9 mouse cellular contexts compared by ENCODE assay signal in the genomic region with DNA sequence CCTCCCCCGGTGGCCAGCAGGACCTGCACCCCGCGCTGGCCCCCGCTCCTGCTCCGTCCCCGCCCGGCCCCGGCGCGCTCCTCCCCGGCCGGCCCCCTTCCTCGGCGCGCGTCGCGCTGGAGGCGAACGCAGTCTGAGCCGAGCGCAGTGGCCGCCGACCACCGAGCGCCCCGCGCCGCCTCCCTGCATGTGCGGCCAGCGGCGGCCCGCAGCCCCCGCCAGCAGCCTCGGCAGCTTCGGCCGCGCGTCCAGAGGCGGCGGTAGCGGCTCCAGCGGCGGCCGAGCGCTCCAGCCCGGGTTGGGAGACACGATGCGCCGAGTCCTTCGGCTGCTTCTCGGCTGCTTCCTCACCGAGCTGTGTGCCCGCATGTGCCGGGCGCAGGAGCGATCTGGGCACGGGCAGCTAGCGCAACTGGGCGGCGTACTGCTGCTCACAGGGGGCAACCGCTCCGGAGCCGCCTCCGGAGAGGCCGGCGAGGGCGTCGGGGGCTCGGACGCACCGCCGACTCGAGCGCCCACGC. TPM values are rescaled to one million over a fixed set of nuclear protein-coding genes. Genes with fewer than 3 reads are reported as not detected.
DNase-seq lines count a peak whose midpoint lies in the region; ATAC-seq and TF ChIP-seq lines count a peak whose summit lies in the region.
"Had no signal": no experiment of that assay in that cellular context is flagged by ENCODE, and none has a peak within 500 bp of the region (broad histone marks: within the 10 kb centered on the region; RNA-seq: fewer than 3 reads in every experiment).

No protein-coding gene starts in this region.

- H3K79me2 ChIP-seq in heart, adult 2 months (replicated peaks; ENCODE audit: control insufficient read depth, insufficient read depth, low read length), result no peaks in the 10 kb centered on the region

- no peak for TF ChIP-seq POLR2A in heart, adult 2 months (IDR thresholded peaks at IDR 0.05; ENCODE audit: insufficient read depth, low read depth, low read length)

- H3K27me3 ChIP-seq in heart, adult 2 months (ENCODE audit: control insufficient read depth, insufficient read depth, low read length), result peaks cover 8% of the 10 kb centered on the region
- peaks cover 90% of the 10 kb centered on the region for H3K27me3 ChIP-seq in E14TG2a.4 (ENCODE audit: insufficient read depth, low read length)
- H3K27me3 ChIP-seq in limb, embryonic 15.5 days, result peaks cover 90% of the 10 kb centered on the region
- H3K27me3 ChIP-seq in neural tube, embryonic 14.5 days (ENCODE audit: control insufficient read depth, insufficient read depth, low read length), result peaks cover 34% of the 10 kb centered on the region

- H3K9ac ChIP-seq in heart, adult 2 months (ENCODE audit: low read depth, low read length), result no peak overlapping the region
- H3K9ac ChIP-seq in limb, embryonic 15.5 days, result peak overlapping the region; percentile 29; the same call in 1 of the 2 replicates
- H3K9ac ChIP-seq in neural tube, embryonic 14.5 days (replicated peaks; ENCODE audit: low read depth, low read length), result peak overlapping the region; percentile 64

- H3K9me3 ChIP-seq in E14TG2a.4 (ENCODE audit: low read length), result no peaks in the 10 kb centered on the region
- H3K9me3 ChIP-seq in limb, embryonic 15.5 days, result no peaks in the 10 kb centered on the region
- no peaks in the 10 kb centered on the region for H3K9me3 ChIP-seq in neural tube, embryonic 14.5 days (ENCODE audit: control insufficient read depth, low read length)
- H3K9me3 ChIP-seq: G1E had no signal

- ATAC-seq in limb, embryonic 15.5 days (ENCODE audit: insufficient number of reproducible peaks, low FRiP score, low TSS enrichment, low read depth), result no peak
- peak; percentile 83 for ATAC-seq in neural tube, embryonic 14.5 days (ENCODE audit: low read depth)
- no peak for ATAC-seq in erythroblast, adult 5-6 weeks (replicated peaks; ENCODE audit: low FRiP score, poor library complexity, severe bottlenecking)

- peak; percentile 3 to 21 for DNase-seq in heart, adult 2 months
- DNase-seq in heart, adult 18-20 months, result no peak
- peak; percentile 70 for DNase-seq in embryo, embryonic 11 days
- DNase-seq in heart, postnatal 14 days, result peak; percentile 12 to 16

- peak overlapping the region; percentile 35 for H3K4me3 ChIP-seq in heart, adult 2 months
- H3K4me3 ChIP-seq in E14TG2a.4 (replicated peaks; ENCODE audit: low read length), result peak overlapping the region; percentile 79
- H3K4me3 ChIP-seq in limb, embryonic 15.5 days, result peak overlapping the region; percentile 56
- H3K4me3 ChIP-seq in neural tube, embryonic 14.5 days (ENCODE audit: low read depth, low read length), result peak overlapping the region; percentile 65

- no peak for TF ChIP-seq EP300 in heart, adult 2 months (IDR thresholded peaks at IDR 0.05; ENCODE audit: insufficient read depth, low read depth, low read length)

- H3K4me2 ChIP-seq in limb, embryonic 15.5 days, result peak overlapping the region; percentile 98
- H3K4me2 ChIP-seq in neural tube, embryonic 14.5 days (ENCODE audit: low read depth, low read length), result peak overlapping the region; percentile 94

- no peaks in the 10 kb centered on the region for H3K36me3 ChIP-seq in heart, adult 2 months (ENCODE audit: control insufficient read depth, insufficient read depth, low read length)
- no peaks in the 10 kb centered on the region for H3K36me3 ChIP-seq in E14TG2a.4 (ENCODE audit: insufficient read depth, low read length)
- H3K36me3 ChIP-seq in limb, embryonic 15.5 days, result no peaks in the 10 kb centered on the region
- no peaks in the 10 kb centered on the region for H3K36me3 ChIP-seq in neural tube, embryonic 14.5 days (ENCODE audit: control insufficient read depth, insufficient read depth, low read length)
- H3K36me3 ChIP-seq: G1E had no signal

- intact Hi-C loops in heart, adult 2 months (cut with DNase I), result no loop called here
- intact Hi-C loops in heart, postnatal 14 days (cut with DNase I), result loop anchor here (10.0 kb wide), 1 partner anchor 600 kb away; no protein-coding TSS in a partner anchor

- WGBS in heart, adult 2 months, result under 1% methylated on average over 76 of the region's 76 CpGs
- WGBS in limb, embryonic 15.5 days, result under 1% methylated on average over 75 of the region's 76 CpGs
- WGBS in neural tube, embryonic 14.5 days, result under 1% methylated on average over 64 of the region's 76 CpGs

- 0 out of 2 replicates have a peak, but pooled peaks cover 2% of the 10 kb centered on the region for H3K4me1 ChIP-seq in heart, adult 2 months (ENCODE audit: control insufficient read depth, insufficient read depth, low read length)
- H3K4me1 ChIP-seq in E14TG2a.4 (replicated peaks; ENCODE audit: low read depth, low read length), result peaks cover 28% of the 10 kb centered on the region
- H3K4me1 ChIP-seq in limb, embryonic 15.5 days, result peaks cover 20% of the 10 kb centered on the region
- peaks cover 10% of the 10 kb centered on the region; the same call in 1 of the 2 replicates for H3K4me1 ChIP-seq in neural tube, embryonic 14.5 days (ENCODE audit: control insufficient read depth, insufficient read depth, low read length)

- no peak overlapping the region for H3K27ac ChIP-seq in heart, adult 2 months
- no peak overlapping the region for H3K27ac ChIP-seq in limb, embryonic 15.5 days
- peak overlapping the region; percentile 39; the same call in 1 of the 2 replicates for H3K27ac ChIP-seq in neural tube, embryonic 14.5 days (ENCODE audit: low read depth, low read length)

- no peak for TF ChIP-seq CTCF in heart, adult 2 months (IDR thresholded peaks at IDR 0.05)
- no peak for TF ChIP-seq CTCF in E14TG2a.4 (conservative IDR thresholded peaks at IDR 0.05; ENCODE audit: low read length)

RNA-seq across cellular contexts. Expression of a gene that starts 0.4 kb away (rescaled TPM):
- not detected for total RNA-seq in heart, adult 2 months (2021)
- 0.09 and 0.25 TPM in 2 replicates for polyA plus RNA-seq in heart, adult 2 months (2012; rRNA removed)
- total RNA-seq in heart, adult 18-20 months (2021), result under 1 TPM; 0.10 to 0.23 TPM
- total RNA-seq in heart, postnatal 14 days (2021), result under 1 TPM in 1 of 2 experiments, not detected in 1; 0.07 TPM
- 0.88 and 1.1 TPM in 2 replicates for polyA plus RNA-seq in limb, embryonic 15.5 days (2015; fragmentation: Nextera tagmentation; extraction: Ambion mirVana)
- polyA plus RNA-seq in neural tube, embryonic 14.5 days (2014; fragmentation: Nextera tagmentation; extraction: Ambion mirVana), result 11.5 and 13.8 TPM in 2 replicates
- total RNA-seq in erythroblast, adult 5-6 weeks (2015; ENCODE audit: low replicate concordance), result not detected in 2 replicates
- total RNA-seq in erythroblast, adult 5-6 weeks (2017; ENCODE audit: low replicate concordance), result not detected in 2 replicates
- polyA plus RNA-seq: G1E had no signal

Comparison
In these comparisons a context has a peak if more than half of its experiments do, and no peak if none do; other contexts are left out.
1. DNase-seq: peak in heart, adult 2 months (2 of 2), embryo, embryonic 11 days (single experiment) and heart, postnatal 14 days (2 of 2); none in heart, adult 18-20 months (0 of 2).
2. Peak in every context shown above with its lines, with median percentiles within 50 percentile points of each other: H3K4me3 ChIP-seq.